Mouse (Mus musculus) embryonic fibroblast, embryonic 13.5 days (primary cell): ENCODE results near the gene Tmem184b.
A peak's percentile ranks its signal among the peaks of the same experiment; 100 is the strongest.

Experiments
- CTCF ChIP-seq: IDR thresholded peaks from 2 replicates; pipeline ENCODE4 v1.5.1; 2011; ENCODE audit warnings: mild to moderate bottlenecking, control low read depth, low read length, moderate library complexity, borderline replicate concordance; ENCODE audit not compliant: insufficient read depth
- POLR2A ChIP-seq: IDR thresholded peaks from 2 replicates; pipeline ENCODE4 v1.6.1; 2011; ENCODE audit warnings: low read depth, mild to moderate bottlenecking, control low read depth, low read length, moderate library complexity

DNA sequence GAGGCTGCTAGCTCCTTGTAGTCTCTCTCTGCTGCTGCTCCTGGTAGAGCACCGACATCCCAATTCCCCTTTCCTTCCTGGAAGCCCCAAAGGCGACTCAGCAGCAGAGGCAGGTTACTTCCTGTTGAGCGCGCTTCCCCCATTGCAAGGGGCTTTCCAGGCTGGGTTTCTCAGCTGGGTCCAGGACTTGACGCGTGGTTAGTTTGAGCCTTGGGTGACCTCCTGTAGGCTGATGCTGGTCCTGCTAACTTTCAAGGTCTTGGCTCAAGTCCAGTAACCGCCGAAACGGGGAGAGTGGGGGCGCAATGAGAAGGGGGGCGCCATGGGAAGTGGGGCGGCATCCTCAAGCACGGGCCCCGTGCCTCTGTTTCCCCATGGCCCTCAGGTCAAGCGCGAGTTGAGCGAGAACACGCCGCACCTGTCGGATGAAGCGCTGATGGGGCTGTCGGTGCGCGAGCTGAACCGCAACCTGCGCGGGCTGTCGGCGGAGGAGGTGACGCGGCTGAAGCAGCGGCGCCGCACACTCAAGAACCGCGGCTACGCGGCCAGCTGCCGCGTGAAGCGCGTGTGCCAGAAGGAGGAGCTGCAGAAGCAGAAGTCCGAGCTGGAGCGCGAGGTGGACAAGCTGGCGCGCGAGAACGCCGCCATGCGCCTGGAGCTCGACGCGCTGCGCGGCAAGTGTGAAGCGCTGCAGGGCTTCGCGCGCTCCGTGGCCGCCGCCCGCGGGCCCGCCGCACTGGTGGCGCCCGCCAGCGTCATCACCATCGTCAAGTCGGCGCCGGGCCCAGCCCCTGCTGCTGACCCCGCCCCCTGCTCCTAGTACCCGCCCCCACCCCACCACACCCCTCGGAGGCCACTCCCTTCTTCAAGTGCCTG is 46.1 kb downstream of the Tmem184b start:
- TF ChIP-seq CTCF (no peak), POLR2A (peak; percentile 35; the same call in 1 of the 2 replicates)
